Mouse (Mus musculus) spleen, postnatal 4 days (tissue): Measurements from ENCODE around the gene Slc25a54.

Experiments
- DNase-seq, 2 experiments: peaks; one replicate each; pipeline ENCODE4 v3.0.0; 2022; ENCODE audit warnings: low spot score in 2 of 2

Gene Slc25a54

GRCm38 (mm10) chr3:109124091-109124490, 43.8 kb downstream of the Slc25a54 start:
- DNase-seq, result no peak

DNA sequence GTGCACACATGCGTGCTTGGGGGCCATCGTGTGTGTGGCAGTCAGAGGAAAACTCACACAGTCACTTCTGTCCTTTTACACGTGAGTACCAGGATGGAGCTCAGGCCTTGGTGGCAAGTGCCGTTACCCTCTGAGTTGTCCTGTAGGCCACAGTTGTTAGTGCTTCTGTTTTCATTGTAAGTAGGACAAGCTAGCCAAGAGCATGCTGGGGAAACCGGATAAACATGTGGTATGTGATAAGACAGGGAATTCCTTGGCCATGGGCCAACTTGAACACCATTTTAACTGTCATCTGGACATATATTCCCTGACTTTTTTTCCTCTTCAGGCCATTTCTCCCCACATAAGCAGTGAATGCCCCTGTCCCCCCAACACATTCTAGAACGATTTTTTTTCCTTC, 45.3 kb downstream of the Slc25a54 start:
- DNase-seq, result peak in 1 of 2 experiments; percentile 27

DNA sequence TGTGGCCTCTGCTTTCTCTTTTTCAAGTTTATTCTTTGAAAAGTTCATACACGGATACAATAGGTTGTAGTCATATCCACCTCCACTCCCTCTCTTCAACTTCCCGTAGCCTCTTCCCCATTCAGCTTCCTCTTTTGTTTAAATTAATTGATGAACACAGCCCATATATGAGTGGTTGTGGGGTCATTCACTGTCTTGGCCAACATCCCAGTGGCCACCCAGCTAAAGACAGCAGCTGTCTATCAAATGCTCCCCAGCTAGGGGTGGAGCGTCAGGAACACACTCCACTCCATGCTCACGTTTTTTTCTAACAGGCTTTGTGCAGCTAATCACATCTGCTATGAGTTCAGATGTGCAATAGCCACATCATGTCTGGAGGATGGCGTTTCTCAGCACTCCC, 49.5 kb downstream of the Slc25a54 start:
- no peak for DNase-seq

- DNase-seq, result no peak
Observed at GRCm38 (mm10) chr3:109132966-109133365, 52.7 kb downstream of the Slc25a54 start.

GRCm38 (mm10) chr3:109134036-109134435, 53.8 kb downstream of the Slc25a54 start:
- no peak for DNase-seq

DNA sequence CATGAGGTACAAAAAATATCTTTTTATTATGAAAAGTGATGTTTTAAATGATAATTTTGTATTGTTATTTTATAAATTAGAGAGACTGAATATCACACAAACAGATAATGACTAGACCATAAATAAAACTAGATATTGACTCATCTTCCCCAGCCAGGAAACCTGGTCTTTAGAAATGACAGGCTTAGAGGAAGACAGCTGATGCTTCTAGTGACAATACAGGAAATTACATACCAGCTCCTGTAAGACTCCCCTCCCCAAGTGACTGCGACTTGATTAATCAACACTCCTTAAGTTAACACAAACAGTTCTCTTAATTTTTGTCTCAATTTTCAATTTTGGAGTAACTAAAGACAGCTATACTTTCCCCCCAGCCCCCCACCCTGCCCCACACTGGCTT, 55.1 kb downstream of the Slc25a54 start:
- no peak for DNase-seq

- no peak for DNase-seq
Observed at GRCm38 (mm10) chr3:109152561-109152960, 72.3 kb downstream of the Slc25a54 start.

GRCm38 (mm10) chr3:109153410-109153809, 73.1 kb downstream of the Slc25a54 start:
- no peak for DNase-seq

DNA sequence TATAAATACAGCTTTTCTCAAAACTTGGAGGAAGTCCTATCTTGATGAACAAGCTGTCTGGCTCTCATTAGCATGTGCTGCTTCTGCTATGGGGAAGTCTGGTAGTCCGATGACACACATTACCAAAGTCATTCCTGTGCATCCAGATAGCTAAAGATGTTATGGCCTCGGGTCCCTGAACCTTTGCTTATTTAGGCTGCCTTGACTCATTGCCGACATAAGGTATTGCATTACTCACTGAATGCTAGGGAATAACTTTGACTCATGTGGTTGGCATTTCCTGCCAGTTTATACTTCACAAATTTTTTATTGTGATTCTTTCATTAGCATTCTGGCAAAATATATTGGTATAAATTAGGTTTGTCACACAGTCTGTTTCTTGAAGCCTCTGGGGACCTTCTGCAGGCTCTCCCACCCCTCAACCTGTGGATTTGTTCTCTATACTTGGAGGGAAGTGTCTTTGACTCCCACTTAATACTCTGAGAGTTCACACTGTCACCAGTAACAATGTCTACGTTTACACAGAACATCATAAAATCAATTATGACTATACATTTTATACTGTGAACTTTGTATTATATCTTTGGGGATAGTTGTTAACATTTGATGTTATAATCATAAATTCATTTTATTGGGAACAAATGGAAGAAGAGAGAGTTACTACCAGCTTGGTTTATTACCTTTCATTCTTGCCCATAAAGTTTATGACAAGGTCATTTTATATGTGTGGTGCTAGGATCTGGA, 75.8 kb downstream of the Slc25a54 start:
- no peak for DNase-seq

- DNase-seq, result no peak
Observed at GRCm38 (mm10) chr3:109157481-109157880, 77.2 kb downstream of the Slc25a54 start.

DNA sequence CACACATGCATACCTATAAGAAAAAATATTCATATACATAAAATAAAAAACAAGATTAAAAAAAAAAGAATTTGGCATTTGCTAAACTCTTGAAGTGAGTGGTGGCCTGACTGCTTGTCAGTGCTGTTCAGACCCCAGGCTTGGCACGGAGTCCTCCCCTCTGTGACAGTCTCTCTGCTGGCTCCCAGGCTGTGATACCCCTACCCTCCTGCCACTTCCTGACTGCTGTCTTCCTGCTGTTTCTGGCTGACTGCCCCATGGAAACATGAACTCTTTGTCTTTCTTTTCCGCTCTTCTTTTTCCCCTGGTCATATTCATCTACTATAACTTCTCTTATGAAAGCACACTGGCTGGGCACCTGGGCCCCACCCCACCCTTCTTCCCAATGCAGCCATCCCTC, 83.8 kb downstream of the Slc25a54 start:
- DNase-seq, result no peak

DNA sequence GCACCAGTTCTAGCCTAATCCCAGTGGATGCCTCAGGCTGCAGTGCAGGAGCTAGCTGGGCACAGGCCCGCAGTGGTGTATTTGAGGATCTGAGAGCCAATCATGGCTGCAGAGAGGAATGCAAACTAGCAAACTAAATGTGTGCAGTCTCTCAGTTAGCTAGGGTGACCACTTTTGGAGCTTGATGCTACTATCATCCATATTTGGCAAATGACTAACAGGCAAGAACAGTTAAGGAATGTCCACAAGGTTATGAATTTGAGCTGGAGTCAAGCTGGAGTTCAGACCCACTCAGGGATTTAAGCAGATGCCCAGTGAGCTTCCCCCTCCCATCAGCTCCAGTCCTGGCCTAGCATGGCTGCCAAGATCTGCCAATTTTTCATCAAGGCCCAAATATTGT, 84.4 kb downstream of the Slc25a54 start:
- no peak for DNase-seq

- no peak for DNase-seq
Observed at GRCm38 (mm10) chr3:109165214-109165829, 85.1 kb downstream of the Slc25a54 start.
